Mouse (Mus musculus) limb, embryonic 15.5 days (tissue): ENCODE results near the gene Ptov1. TPM values are rescaled to one million over a fixed set of nuclear protein-coding genes. Genes with fewer than 3 reads are reported as not detected.

Experiments
- ATAC-seq: fragments of 200-750 bp; cut with Nextera tagmentation; 2 replicates; pipeline ENCODE4 v1.8.0; 2017; ENCODE audit warnings: low read depth, moderate TSS enrichment; ENCODE audit not compliant: insufficient number of reproducible peaks, low FRiP score, low TSS enrichment
- H3K27ac ChIP-seq: fragments of 300-500 bp; sonication (generic); 2 replicates; pipeline ENCODE4 v1.5.1; 2015; ENCODE audit warnings: moderate library complexity, mild to moderate bottlenecking, inconsistent platforms
- H3K27me3 ChIP-seq: fragments of 300-500 bp; sonication (generic); 2 replicates; pipeline ENCODE4 v1.6.1; 2015; ENCODE audit warnings: inconsistent platforms
- H3K36me3 ChIP-seq: fragments of 300-500 bp; sonication (generic); 2 replicates; pipeline ENCODE4 v1.6.1; 2015; ENCODE audit warnings: inconsistent platforms
- H3K4me1 ChIP-seq: fragments of 300-500 bp; sonication (generic); 2 replicates; pipeline ENCODE4 v1.6.1; 2015; ENCODE audit warnings: inconsistent platforms
- H3K4me2 ChIP-seq: fragments of 300-500 bp; sonication (generic); 2 replicates; pipeline ENCODE4 v1.6.1; 2015; ENCODE audit warnings: mild to moderate bottlenecking, inconsistent platforms
- H3K4me3 ChIP-seq: fragments of 300-500 bp; sonication (generic); 2 replicates; pipeline ENCODE4 v1.5.1; 2015; ENCODE audit warnings: mild to moderate bottlenecking, inconsistent platforms
- H3K9ac ChIP-seq: fragments of 300-500 bp; sonication (generic); 2 replicates; pipeline ENCODE4 v1.6.1; 2015; ENCODE audit warnings: inconsistent platforms
- H3K9me3 ChIP-seq: fragments of 300-500 bp; sonication (generic); 2 replicates; pipeline ENCODE4 v1.6.1; 2016; ENCODE audit warnings: inconsistent platforms
- WGBS: fragments of 180-500 bp; shearing (Covaris S2); methylation state at CpG from one replicate; pipeline ENCODE4 v1.1.7; 2015; 5-methylcytosine and 5-hydroxymethylcytosine counted together
- polyA plus RNA-seq: library from polyadenylated mRNA; unstranded; fragments of >200 nt; fragmentation: Nextera tagmentation; extraction: Ambion mirVana; gene quantifications from 2 replicates; pipeline ENCODE4 v1.2.1, GENCODE M21; 2015

Gene Ptov1
- polyA plus RNA-seq, 1 experiment from 2014 or later, result 373 TPM

DNA sequence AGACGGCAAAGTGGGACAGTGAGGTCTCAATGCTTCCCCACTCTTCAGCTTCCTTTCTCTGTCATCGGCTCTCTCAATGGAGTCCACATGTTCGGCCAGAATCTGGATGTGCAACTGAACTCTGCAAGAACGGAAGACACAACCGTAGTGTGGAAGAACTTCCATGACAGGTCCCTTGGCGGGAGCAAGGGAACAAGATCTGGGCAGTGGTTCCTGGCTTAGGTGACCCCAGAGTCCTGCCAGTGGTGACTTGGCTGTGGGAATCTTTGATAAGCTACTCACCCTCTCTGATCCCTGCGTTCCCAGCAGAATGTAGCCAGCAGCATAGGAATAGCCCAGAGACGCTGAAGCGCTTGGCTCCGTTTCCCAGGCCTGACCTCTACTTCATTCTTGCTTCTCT lies 26.9 kb upstream of the Ptov1 start:
- peaks cover 22% of the 10 kb centered on the region for H3K36me3 ChIP-seq
- H3K4me1 ChIP-seq, result peaks cover 50% of the 10 kb centered on the region
- no peak for ATAC-seq
- peak overlapping the region; percentile 58 for H3K4me3 ChIP-seq
- peak overlapping the region; percentile 55 for H3K4me2 ChIP-seq
- no peaks in the 10 kb centered on the region for H3K27me3 ChIP-seq
- H3K27ac ChIP-seq, result peak overlapping the region; percentile 88
- WGBS, result 33% methylated on average over 10 of the region's 10 CpGs
- no peaks in the 10 kb centered on the region for H3K9me3 ChIP-seq
- H3K9ac ChIP-seq, result peak overlapping the region; percentile 50

DNA sequence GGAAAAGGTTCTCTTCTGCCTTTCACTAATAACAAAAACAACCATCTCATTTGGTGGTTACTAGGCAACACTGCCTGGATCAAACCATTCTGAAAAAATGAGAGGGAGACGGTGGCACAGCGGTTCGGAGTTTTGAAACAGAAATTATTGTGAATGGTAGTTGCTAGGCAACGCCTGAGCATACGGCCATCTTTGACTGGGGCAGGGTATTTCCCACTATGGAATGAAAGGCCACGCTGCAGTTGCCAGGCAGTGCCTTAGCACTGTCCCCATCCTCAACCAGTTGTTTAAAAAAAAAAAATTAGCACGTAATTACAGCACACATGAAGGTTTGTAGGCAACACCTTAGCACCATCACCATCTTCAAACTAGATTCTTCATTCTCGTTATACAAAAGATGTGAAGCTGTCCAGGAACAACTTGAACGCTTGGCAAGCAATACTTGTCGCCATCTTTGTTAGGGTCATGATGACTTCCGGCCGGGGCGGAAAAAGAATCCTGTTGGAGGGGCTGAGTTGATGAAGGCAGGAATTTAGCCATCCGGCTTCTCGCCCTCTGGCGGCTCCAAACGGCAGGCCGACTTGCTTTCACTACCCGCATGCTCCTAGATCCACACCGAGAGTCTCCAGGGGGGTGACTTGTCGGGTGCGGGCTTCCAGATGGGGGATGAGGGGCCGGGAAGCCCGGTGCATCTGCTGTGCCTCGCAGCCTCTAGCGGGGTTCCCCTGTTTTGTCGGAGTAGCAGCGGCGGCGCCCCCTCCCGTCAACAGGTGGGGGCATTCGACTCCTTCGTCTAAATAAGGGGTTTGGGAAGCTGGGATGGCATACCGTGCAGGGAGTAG lies 26.2 kb upstream of the Ptov1 start, which contains the start of gene Fuz:
Gene Fuz (plus strand): TSS at position 487 of the 842 bp plus-strand sequence.
- Histone ChIP-seq H3K4me1 (peaks cover 50% of the 10 kb centered on the region), H3K9me3 (no peaks in the 10 kb centered on the region), H3K27me3 (no peaks in the 10 kb centered on the region), H3K4me2 (peak within 1 kb of the TSS; percentile 55), H3K36me3 (peaks cover 23% of the 10 kb centered on the region), H3K27ac (peak within 1 kb of the TSS; percentile 88), H3K9ac (peak within 1 kb of the TSS; percentile 50), H3K4me3 (peak within 1 kb of the TSS; percentile 58)
- ATAC-seq, result peak; percentile 73
- WGBS, result 1% methylated on average over 34 of the region's 34 CpGs

DNA sequence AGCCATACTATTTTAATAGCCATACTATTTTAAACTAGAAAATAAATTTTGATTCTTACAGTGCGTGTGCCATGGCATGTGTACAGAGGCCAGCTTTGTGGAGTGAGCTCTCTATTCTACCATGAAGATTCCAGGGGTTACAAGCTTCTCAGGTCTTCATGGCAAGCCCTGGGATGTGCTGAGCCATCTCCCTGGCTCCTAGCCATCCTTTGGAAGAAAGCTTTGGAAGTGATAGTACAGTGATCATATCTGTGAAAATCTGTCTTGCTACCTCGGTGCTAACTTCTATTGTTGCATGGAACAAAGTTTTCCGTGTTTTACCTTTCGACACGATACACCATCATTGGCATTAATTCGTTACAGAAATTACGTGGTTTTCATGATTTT lies 25.6 kb upstream of the Ptov1 start:
- peaks cover 54% of the 10 kb centered on the region for H3K4me1 ChIP-seq

DNA sequence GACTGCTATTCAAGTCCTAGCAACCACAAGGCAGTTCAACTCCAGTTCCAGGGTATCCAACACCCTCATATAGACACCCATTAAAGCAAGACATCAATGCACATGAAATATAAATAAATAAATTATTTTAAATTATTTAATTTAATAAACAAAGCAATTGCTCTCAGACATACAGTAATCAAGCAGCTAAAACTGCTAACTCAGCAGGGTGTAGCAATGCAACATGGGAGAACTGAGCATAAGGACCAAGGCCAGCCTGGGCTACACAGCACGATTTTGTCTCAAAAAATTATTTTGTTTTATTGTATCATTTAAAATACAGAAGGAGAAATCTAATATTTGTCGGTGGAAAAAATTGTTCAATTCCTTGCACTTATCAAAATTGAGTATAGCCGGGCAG lies 24.6 kb upstream of the Ptov1 start:
- ATAC-seq, result no peak
- 92% methylated on average over 3 of the region's 3 CpGs for WGBS
- H3K4me1 ChIP-seq, result peaks cover 54% of the 10 kb centered on the region

More for the DNA sequence above, 25.6 kb upstream of the Ptov1 start:
- H3K9ac ChIP-seq, result no peak overlapping the region
- H3K27me3 ChIP-seq, result no peaks in the 10 kb centered on the region
- WGBS, result 65% methylated on average over 7 of the region's 7 CpGs
- H3K36me3 ChIP-seq, result peaks cover 24% of the 10 kb centered on the region
- no peak for ATAC-seq
- H3K27ac ChIP-seq, result peak overlapping the region; percentile 88
- H3K4me3 ChIP-seq, result peak overlapping the region; percentile 58
- peak overlapping the region; percentile 55 for H3K4me2 ChIP-seq
- H3K9me3 ChIP-seq, result no peaks in the 10 kb centered on the region

DNA sequence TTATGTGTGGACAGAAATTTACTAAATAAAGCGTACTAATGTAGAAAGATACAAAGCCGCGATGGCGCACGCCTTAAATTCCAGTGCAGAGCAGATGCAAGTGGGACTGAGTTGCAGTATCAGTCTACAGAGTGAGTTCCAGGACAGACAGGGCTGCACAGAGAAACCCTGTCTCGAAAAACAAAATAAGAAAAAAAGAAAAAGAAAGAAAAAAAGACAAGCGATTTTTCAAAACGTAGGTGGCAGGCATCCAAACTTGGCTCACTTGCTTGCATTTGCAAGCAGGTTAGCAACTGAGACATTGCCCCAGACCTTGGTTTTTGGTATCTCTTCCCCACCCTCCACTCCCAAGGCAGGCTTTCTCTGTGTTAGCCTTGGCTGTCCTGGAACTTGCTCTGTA lies 23.6 kb upstream of the Ptov1 start:
- peak overlapping the region; percentile 78 for H3K4me3 ChIP-seq
- peaks cover 22% of the 10 kb centered on the region for H3K36me3 ChIP-seq
- peak overlapping the region; percentile 39 for H3K4me2 ChIP-seq
- no peak for ATAC-seq
- no peak overlapping the region for H3K9ac ChIP-seq
- H3K4me1 ChIP-seq, result peaks cover 53% of the 10 kb centered on the region
- H3K27me3 ChIP-seq, result no peaks in the 10 kb centered on the region
- peak overlapping the region; percentile 93 for H3K27ac ChIP-seq
- no peaks in the 10 kb centered on the region for H3K9me3 ChIP-seq
- 17% methylated on average over 8 of the region's 8 CpGs for WGBS

More for the DNA sequence above, 24.6 kb upstream of the Ptov1 start:
- H3K27ac ChIP-seq, result peak overlapping the region; percentile 93; the same call in 1 of the 2 replicates
- no peak overlapping the region for H3K9ac ChIP-seq
- no peaks in the 10 kb centered on the region for H3K27me3 ChIP-seq
- no peak overlapping the region for H3K4me3 ChIP-seq
- no peak overlapping the region for H3K4me2 ChIP-seq
- no peaks in the 10 kb centered on the region for H3K9me3 ChIP-seq
- peaks cover 21% of the 10 kb centered on the region for H3K36me3 ChIP-seq

DNA sequence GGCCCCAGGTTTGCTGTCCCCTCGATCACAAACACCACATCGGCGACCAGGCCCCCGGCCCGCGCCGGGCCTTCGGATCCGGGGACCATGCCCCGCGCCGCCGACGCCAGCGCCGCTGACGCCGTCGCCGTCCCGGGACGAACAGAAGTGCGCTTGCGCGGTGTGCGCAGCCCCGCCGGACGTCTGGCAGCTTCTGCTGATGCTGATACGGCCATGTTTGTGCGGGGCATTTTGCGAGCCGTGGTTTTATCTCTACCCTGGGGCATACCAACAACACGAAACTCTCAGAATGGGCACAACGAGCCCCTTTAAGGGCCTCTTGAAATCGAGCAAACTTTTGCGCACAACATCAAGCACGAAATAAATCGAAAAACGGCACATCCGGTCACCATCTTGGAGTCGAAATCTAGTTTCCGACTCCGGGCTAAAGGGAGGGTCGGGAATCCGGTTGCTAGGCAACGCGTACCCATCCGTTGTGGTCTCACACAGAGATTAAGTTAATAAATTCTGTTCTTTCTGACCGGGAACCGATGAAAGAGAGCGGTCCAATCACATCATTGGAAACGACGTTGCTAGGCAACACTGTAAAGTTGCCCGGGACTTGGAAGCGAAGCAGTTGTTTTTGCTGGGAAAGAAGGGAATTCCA lies 22.8 kb upstream of the Ptov1 start, which contains the start of gene Med25:
Gene Med25 (minus strand): TSS at position 437 of the 646 bp plus-strand sequence.
- Histone ChIP-seq H3K4me1 (peaks cover 46% of the 10 kb centered on the region), H3K4me3 (peak within 1 kb of the TSS; percentile 78), H3K36me3 (peaks cover 29% of the 10 kb centered on the region), H3K9me3 (no peaks in the 10 kb centered on the region), H3K27me3 (no peaks in the 10 kb centered on the region), H3K27ac (peak within 1 kb of the TSS; percentile 97), H3K4me2 (peak within 1 kb of the TSS; percentile 84), H3K9ac (peak within 1 kb of the TSS; percentile 77)
- under 1% methylated on average over 56 of the region's 56 CpGs for WGBS
- peak; percentile 84 for ATAC-seq

DNA sequence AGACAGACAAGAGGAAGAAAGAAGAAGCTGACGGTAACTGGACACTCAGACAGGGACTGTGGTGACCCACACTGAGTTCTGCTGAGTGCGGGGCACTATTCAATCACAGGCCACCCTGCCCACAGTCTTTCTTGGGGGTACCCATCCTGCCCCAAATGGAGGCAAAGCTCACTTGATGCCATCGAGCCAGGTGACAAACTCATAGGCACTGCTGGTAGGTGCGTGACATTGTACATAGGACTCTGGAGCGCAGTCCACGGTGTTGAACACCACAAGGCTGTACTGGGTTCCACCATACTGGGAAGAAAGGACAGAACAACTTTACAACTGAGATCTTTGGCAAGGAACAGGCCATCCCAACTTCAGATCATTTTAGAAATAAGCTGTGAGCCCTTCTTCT lies 22.0 kb upstream of the Ptov1 start:
- Histone ChIP-seq H3K4me2 (peak overlapping the region; percentile 84), H3K36me3 (peaks cover 37% of the 10 kb centered on the region), H3K9me3 (no peaks in the 10 kb centered on the region), H3K9ac (peak overlapping the region; percentile 77), H3K4me3 (peak overlapping the region; percentile 78), H3K27me3 (no peaks in the 10 kb centered on the region), H3K27ac (peak overlapping the region; percentile 97), H3K4me1 (peaks cover 38% of the 10 kb centered on the region)
- ATAC-seq, result no peak
- 18% methylated on average over 6 of the region's 6 CpGs for WGBS

DNA sequence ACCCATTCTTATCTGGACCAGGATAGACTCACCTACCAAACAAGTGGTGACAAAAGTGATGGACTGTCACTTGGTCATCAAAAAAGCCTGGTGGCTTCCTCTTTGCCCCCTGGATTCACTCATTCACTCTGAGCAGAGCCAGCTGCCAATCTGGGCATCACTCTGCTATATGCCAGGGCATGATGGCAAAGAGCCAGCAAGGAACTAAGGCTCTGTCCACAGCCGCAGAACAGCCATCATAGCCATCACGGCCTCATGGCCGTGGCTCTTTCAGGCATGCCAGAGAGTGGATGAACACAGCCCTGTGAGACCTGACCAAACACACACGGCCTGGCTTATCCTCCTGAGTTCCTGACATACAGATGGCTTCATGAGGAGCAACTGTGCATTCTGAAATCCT lies 21.1 kb upstream of the Ptov1 start:
- Histone ChIP-seq H3K4me2 (peak overlapping the region; percentile 84), H3K27ac (no peak overlapping the region), H3K9me3 (no peaks in the 10 kb centered on the region), H3K27me3 (no peaks in the 10 kb centered on the region), H3K9ac (no peak overlapping the region), H3K36me3 (peaks cover 46% of the 10 kb centered on the region), H3K4me1 (peaks cover 36% of the 10 kb centered on the region), H3K4me3 (no peak overlapping the region)
- no peak for ATAC-seq
- WGBS, result 90% methylated on average over 4 of the region's 4 CpGs

DNA sequence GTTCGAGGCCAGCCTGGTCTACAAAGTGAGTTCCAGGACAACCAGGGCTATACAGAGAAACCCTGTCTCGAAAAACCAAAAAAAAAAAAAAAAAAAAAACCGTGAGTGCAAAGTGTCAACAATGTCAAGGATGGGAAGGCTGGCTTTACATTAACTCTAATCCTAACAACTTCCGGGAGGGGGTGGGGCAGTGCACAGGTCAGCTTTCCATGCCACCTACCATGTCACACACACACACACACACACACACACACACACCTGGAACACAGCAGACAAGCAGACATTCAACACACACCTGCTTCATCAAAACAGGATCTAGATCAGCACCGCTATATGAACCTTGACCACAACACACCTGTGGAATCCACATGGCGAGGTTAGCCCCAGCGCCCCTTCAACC lies 20.6 kb upstream of the Ptov1 start:
- Histone ChIP-seq H3K27ac (no peak overlapping the region), H3K9me3 (no peaks in the 10 kb centered on the region), H3K9ac (no peak overlapping the region), H3K36me3 (peaks cover 51% of the 10 kb centered on the region), H3K4me2 (0 out of 2 replicates have a peak overlapping the region, but pooled peaks have one; percentile 84), H3K27me3 (no peaks in the 10 kb centered on the region), H3K4me3 (no peak overlapping the region), H3K4me1 (peaks cover 34% of the 10 kb centered on the region)
- WGBS, result 81% methylated on average over 7 of the region's 7 CpGs
- no peak for ATAC-seq

DNA sequence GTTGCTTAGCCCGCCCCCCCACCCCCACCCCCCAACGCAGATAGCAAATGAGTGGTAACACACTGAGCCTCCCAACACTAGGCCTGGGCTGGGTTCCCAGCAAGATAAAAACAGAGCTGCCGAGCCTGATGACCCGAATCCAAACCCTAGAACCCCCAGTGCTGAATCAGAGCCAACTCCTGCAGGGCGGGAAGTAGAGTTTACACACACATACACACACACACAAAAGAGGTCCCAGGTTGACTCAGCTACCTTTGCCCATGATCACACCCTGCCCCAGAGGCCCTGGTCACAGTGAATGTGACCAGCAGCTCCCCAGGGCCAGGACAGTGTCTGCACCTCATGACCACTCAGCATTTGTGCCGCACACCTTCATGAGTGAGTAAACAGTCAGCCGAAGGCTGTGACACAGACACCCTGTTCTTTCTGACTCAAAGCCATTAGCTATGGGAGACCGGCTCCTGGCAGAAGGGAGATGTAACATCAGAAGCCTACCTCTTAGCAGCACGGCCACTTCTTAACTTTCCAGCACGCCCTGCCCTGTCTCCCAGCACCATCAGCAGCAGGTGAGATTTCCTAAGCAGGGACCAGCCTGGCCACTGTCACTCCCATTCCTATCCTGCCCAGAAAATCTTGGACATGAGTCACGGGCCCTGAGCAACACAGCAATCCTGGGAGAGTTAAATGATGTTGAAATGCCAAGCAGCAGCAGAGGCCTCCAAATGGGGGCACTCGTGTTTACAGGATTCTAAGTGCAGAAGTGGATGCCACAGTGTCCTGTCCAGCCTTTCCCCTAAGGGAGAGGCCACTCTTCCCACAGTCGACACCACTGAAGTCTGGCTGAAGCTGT lies 18.9 kb upstream of the Ptov1 start:
- WGBS, result 87% methylated on average over 13 of the region's 13 CpGs
- ATAC-seq, result no peak
- no peaks in the 10 kb centered on the region for H3K27me3 ChIP-seq
- H3K36me3 ChIP-seq, result peaks cover 66% of the 10 kb centered on the region
- H3K4me2 ChIP-seq, result no peak overlapping the region
- H3K4me3 ChIP-seq, result no peak overlapping the region
- no peak overlapping the region; the same call in 1 of the 2 replicates for H3K9ac ChIP-seq
- no peak overlapping the region for H3K27ac ChIP-seq
- no peaks in the 10 kb centered on the region for H3K9me3 ChIP-seq
- peaks cover 27% of the 10 kb centered on the region for H3K4me1 ChIP-seq

DNA sequence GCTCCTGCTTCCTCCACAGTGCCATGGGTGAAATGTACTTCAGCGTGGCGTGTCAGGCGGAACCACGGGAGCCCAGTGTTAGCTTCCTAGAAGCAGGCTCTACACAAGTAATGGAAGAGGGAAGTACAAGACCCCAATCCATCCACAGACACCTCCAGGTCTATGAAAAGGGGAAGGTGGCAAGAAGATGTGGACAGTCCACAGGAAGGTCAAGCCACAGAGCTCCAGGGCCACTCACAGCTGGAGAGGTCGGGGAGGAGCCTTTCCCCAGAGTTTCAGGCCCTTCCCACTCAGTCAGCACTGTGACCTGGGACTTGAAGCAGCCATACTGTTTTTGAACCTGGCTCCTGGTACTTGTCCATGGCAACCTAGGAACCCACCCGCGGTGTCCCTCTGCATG lies 17.4 kb upstream of the Ptov1 start:
- Histone ChIP-seq H3K9ac (no peak overlapping the region), H3K4me3 (no peak overlapping the region), H3K4me1 (peaks cover 21% of the 10 kb centered on the region), H3K27me3 (no peaks in the 10 kb centered on the region), H3K9me3 (no peaks in the 10 kb centered on the region), H3K36me3 (peaks cover 80% of the 10 kb centered on the region), H3K27ac (no peak overlapping the region), H3K4me2 (no peak overlapping the region)
- ATAC-seq, result no peak
- WGBS, result 86% methylated on average over 7 of the region's 7 CpGs
